Mouse (Mus musculus): ENCODE data around the gene Ildr1.

The Ildr1 gene

DNA sequence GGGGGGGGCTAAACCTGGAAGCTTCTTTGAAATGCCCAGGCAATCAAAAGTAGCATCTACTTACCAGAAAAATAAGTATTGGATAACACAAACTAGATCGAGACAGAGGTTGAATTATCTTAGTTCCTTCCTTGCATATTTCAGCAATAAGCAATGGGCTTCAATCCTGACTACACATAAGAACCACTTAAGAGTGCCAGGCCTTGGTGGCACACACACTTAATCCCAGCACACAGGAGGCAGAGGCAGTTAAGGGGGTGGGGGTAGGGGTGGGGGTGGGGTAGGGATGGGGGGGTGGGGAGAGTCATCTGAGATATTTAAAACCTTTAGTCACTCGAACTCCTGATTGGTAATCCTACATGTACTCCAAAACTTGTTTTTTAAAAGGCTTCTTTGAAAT, 77.5 kb downstream of the Ildr1 start:
- DNase-seq (ENCODE audit: low read depth, low spot score): no peak

DNA sequence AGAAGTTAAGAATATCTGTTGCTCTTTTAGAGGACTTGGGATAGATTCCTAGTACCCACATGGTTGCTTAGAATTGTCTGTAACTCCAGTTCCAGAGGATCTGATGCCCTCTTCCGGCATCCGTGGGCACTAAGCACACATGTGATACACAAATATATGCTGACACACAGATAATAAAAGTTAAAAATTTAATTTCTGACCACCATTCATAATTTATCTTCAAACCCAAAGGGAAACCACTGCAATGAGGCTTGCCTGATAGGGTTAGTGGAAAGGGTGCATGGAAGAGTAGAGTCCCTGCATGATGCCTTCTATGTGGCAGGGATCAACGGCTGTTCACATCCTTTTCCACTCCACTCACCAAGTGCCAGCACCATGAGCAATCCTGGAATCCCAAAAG, 77.9 kb downstream of the Ildr1 start:
- DNase-seq (ENCODE audit: low read depth, low spot score): no peak

DNA sequence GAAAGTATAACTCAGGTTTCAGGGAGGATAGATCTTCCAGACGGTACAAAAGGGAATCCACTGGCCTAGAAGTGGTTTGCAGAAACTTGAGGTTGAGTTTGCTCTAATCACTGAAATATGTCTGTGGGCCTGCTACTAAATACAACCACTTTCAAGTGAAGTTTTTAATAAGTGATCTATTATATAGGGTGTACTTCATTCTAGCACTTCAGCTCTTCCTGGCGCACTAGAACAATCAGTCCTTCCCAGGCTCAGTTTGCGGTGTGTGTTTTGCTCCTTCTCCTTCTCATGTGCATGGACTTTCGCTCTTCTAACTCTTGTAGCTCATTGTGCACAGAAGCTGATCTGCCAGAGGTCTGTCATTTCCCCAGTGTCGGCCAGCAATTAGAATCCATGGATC, 79.2 kb downstream of the Ildr1 start:
- DNase-seq (ENCODE audit: low read depth, low spot score): no peak

DNA sequence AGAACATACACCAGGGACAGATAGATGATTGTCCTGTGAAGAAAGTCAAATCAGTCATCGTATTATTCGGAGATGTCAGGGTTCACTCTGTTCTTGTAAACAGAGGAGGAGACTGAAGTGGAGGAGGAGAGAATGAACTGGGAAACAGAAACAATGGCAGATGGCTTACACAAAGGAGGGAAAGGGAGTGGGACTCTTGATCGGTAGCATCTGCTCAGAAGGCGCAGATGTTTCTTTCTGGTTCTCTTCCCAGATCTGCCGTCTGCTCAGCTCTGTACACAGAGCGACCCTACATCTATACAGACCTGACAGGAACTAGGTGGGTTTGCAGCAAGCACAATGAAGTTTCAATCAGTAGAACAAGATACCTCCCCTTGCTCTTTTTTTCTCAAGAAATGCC, 81.9 kb downstream of the Ildr1 start:
- DNase-seq (ENCODE audit: low read depth, low spot score): peak; percentile 34

Measured in brain, embryonic 18.5 days (tissue).